Mouse (Mus musculus): ENCODE data around the gene Ankrd65. TPM values are rescaled to one million over a fixed set of nuclear protein-coding genes. Genes with fewer than 3 reads are reported as not detected.
"Not testable (repeated sequence)": the region's sequence is repeated elsewhere in the genome, so short reads cannot be mapped to it uniquely, and the experiment has no call there.

Gene Ankrd65
- polyA plus RNA-seq, 1 experiment: not detected

DNA sequence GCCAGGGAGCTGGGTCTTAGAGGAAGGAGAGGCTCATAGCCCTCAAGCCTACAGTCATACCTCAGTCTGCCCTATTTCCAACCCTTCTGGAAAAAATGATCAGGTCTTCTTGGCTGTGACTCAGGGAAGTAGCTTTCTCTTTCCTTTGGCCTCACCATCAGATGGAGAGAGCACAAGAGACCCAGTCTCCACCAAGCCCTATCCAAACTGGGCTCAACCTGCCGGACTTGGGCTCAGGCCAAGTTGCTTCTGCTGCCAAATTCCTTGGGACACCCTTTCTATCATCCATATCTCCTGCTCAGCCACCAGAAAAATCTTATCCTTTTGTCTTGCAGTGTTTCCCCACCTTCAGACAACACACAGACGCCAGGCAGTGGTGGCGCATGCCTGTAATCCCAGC, 14.4 kb upstream of the Ankrd65 start:
- no peak for TF ChIP-seq CTCF (IDR thresholded peaks at IDR 0.05; ENCODE audit: borderline replicate concordance, extremely low read depth, insufficient read depth, insufficient read length)
- TF ChIP-seq POLR2A (IDR thresholded peaks at IDR 0.05; ENCODE audit: borderline replicate concordance, extremely low read depth, insufficient read depth, insufficient read length, poor library complexity, severe bottlenecking): no peak
- no peak for DNase-seq (ENCODE audit: low read depth)

DNA sequence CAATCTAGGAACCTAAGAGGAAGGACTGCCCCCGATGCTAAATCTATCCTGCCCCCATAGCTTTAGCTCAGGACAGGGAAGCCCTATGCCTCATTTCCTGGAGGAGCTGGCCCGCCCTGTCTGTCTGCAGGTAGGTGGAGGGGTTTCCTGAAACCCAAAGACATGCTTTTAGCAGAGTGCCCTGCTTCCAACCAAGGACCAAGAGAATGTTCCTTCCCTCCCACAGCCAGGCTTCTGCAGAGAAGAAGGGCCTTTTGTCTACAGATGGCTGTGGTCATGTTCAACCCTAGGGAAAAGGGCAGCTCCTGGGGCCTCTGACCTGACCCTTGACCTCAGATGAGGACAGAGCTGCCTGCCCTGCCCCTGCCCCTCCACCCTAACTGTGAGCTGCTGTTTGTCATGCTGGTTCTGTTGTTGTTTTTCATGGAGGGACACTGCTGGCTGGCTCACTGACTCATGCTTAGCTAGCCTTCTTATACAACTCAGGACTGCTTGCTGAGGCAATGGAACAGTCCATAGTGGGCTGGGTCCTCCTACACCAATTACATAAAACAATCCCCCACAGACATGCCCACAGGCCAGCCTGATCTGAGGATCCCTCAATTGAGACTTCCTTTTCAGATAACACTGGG, 13.4 kb upstream of the Ankrd65 start:
- TF ChIP-seq CTCF (IDR thresholded peaks at IDR 0.05; ENCODE audit: borderline replicate concordance, extremely low read depth, insufficient read depth, insufficient read length) (no peak), POLR2A (IDR thresholded peaks at IDR 0.05; ENCODE audit: borderline replicate concordance, extremely low read depth, insufficient read depth, insufficient read length, poor library complexity, severe bottlenecking) (no peak)
- no peak for DNase-seq (ENCODE audit: low read depth)

DNA sequence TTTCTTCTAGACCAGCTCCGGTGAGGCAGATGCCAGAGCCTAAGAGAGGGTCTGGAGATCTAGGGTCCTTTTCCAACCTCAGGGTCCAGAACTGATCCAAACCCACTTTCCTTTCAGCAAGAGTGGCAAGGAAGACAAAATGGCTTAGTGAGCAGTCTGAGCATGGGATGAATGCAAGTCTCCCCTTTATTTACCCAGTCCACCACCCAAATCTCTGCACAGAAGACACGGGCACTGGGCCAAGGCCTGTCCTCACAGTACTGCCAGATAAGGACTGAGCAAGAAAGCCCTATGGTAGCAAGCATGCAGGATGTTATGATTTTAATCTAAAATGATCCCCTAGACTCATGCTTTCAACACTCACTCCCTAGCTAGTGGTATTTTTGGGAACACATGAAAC, 12.4 kb upstream of the Ankrd65 start:
- TF ChIP-seq CTCF (IDR thresholded peaks at IDR 0.05; ENCODE audit: borderline replicate concordance, extremely low read depth, insufficient read depth, insufficient read length) (no peak), POLR2A (IDR thresholded peaks at IDR 0.05; ENCODE audit: borderline replicate concordance, extremely low read depth, insufficient read depth, insufficient read length, poor library complexity, severe bottlenecking) (no peak)
- no peak for DNase-seq (ENCODE audit: low read depth)

DNA sequence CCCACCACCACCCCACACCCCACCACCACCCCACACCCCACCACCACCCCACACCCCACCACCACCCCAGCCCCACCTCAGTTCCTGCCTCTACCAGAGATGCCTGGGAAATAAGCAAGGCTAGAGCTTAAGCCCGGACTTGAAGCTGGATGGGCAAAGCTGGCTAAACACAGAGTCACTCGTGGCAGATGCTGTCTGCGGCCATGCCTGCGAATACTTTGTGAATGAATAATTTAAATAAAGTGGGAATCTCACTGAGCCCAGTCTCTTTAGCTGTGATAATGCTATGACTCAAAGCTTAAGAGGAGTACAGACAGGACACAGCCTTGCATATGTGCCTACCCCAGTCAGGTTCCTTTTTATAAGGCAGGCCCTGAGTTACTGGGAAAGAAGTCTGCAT, 10.7 kb upstream of the Ankrd65 start:
- DNase-seq (ENCODE audit: low read depth): no peak
- no peak for TF ChIP-seq CTCF (IDR thresholded peaks at IDR 0.05; ENCODE audit: borderline replicate concordance, extremely low read depth, insufficient read depth, insufficient read length)
- no peak for TF ChIP-seq POLR2A (IDR thresholded peaks at IDR 0.05; ENCODE audit: borderline replicate concordance, extremely low read depth, insufficient read depth, insufficient read length, poor library complexity, severe bottlenecking)

DNA sequence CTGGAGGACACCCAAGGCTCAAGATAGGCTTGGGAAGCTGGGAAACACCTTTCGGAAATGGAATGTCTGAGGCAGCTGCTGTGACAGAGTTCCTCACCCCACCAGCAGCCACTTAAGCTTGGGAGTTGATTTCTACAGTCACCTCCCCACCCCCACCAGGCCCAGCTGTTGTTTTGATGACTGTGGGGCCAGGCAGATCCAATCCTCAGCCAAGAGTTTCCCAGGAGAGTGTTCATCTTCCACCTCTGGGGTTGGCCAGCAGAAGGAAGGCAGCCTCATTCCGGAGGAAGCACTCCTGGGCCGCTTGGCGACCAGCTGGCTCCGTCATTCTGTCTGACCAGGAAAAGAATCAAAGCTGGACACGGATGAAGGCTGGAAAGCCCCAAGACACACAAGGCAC, 9.3 kb upstream of the Ankrd65 start:
- TF ChIP-seq POLR2A (IDR thresholded peaks at IDR 0.05; ENCODE audit: borderline replicate concordance, extremely low read depth, insufficient read depth, insufficient read length, poor library complexity, severe bottlenecking) (no peak), CTCF (IDR thresholded peaks at IDR 0.05; ENCODE audit: borderline replicate concordance, extremely low read depth, insufficient read depth, insufficient read length) (no peak)
- peak; percentile 32 for DNase-seq (ENCODE audit: low read depth)

DNA sequence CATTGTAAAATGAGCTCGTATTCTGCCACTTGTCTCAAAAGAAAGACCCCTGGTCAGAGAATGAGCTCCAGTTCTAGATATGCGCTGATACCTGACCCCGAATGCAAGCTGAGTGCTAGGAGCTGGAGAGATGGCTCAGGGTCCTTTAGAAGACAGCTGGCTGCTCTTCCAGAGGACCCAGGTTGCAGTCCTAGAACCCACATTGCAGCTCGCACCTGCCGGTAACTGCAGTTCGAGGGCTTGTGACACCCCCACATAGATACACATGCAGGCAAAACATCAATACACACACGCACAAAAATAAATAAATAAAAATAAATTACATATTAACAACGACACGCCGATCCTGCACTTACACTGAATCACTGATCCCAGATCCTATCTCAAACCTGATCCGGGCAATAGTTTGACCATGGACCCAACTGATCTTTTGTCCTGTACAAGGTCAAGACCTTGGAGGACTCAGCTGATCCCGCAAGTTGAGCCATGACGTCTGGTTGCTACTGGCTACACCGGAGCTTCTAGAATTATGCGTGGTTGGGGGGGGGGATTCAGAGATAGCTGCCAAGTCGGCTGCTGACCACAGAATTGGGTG, 6.7 kb upstream of the Ankrd65 start:
- no peak for DNase-seq (ENCODE audit: low read depth)
- TF ChIP-seq POLR2A (IDR thresholded peaks at IDR 0.05; ENCODE audit: borderline replicate concordance, extremely low read depth, insufficient read depth, insufficient read length, poor library complexity, severe bottlenecking) (no peak), CTCF (IDR thresholded peaks at IDR 0.05; ENCODE audit: borderline replicate concordance, extremely low read depth, insufficient read depth, insufficient read length) (no peak)

DNA sequence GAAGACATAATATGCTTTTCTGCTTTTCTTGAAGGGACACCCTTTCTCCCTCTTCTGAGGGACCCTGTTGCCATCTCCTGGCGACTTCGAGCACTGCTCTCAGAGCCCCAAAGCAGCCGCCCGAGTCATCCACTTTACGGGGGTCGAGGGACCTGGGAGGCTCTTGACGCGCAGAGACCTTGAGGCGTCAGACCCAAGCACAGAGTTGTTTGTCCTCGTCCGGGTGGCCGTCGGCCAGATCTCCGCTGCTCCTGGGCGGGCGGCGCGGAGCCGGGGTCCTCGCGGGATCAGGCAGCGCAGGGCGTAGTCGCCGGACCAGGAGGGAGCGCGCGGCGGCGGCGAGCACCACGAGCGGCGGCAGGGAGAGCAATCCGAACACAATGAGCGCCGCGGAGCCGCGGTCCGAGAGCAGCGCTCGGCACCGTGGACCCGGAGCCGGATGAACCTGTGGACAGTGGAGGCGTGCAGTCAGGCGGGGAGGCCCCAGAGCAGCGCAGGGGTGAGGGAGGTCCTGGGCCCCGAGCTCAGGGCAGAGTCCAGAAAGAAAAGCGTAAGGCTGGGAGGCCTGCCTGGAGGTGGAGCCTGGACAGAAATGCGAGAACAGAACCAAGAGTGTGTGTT, 6.0 kb upstream of the Ankrd65 start:
- TF ChIP-seq CTCF (IDR thresholded peaks at IDR 0.05; ENCODE audit: borderline replicate concordance, extremely low read depth, insufficient read depth, insufficient read length) (peak; percentile 71), POLR2A (IDR thresholded peaks at IDR 0.05; ENCODE audit: borderline replicate concordance, extremely low read depth, insufficient read depth, insufficient read length, poor library complexity, severe bottlenecking) (no peak; the same call in 1 of the 2 replicates)

DNA sequence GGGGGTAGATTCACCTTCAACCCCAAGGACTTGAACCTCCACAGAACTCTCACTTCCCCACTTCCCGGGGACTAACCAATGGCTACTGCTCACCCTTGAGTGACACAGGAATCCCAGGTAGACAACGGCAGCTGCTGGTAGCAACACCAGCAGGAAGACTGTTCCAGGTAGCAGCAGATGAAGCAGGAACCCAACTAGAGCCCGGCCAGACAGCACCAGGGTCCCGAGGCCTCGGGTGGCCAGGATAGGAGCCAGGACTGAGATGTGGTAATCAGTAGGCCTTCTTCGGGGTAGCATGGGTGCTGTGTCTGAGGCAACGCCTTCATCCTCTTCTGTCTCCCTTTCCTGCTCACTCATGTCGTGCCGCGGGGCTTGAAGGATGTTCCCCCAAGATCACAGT, 5.0 kb upstream of the Ankrd65 start:
- no peak for DNase-seq (ENCODE audit: low read depth)
- TF ChIP-seq CTCF (IDR thresholded peaks at IDR 0.05; ENCODE audit: borderline replicate concordance, extremely low read depth, insufficient read depth, insufficient read length): no peak
- no peak for TF ChIP-seq POLR2A (IDR thresholded peaks at IDR 0.05; ENCODE audit: borderline replicate concordance, extremely low read depth, insufficient read depth, insufficient read length, poor library complexity, severe bottlenecking)

More for the DNA sequence above, 6.0 kb upstream of the Ankrd65 start:
- DNase-seq (ENCODE audit: low read depth): peak; percentile 92

DNA sequence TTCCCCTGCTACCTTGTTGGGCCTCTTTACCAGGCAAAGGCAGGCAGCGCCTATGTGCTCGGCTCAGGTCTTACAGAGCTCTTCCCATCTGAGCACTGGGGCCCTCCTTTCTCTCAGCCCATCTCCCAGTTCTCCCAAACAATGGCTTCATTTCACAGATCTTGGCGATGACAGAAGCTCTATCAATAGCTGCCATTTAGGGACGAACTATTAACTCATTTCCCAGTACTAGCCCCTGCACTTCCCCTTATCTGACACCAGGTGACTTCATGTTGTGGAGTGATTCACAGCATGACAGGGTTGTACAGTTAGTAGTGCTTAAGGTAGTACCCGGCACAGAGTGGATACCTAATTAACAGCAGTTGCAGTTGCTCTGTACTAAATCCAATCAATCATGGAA, 4.4 kb upstream of the Ankrd65 start, which contains the start of gene Tmem88b:
Gene Tmem88b (minus strand): TSS at position 56 of the 400 bp plus-strand sequence.
- TF ChIP-seq CTCF (IDR thresholded peaks at IDR 0.05; ENCODE audit: borderline replicate concordance, extremely low read depth, insufficient read depth, insufficient read length): no peak; the same call in 1 of the 2 replicates
- no peak for TF ChIP-seq POLR2A (IDR thresholded peaks at IDR 0.05; ENCODE audit: borderline replicate concordance, extremely low read depth, insufficient read depth, insufficient read length, poor library complexity, severe bottlenecking)
- DNase-seq (ENCODE audit: low read depth): no peak

DNA sequence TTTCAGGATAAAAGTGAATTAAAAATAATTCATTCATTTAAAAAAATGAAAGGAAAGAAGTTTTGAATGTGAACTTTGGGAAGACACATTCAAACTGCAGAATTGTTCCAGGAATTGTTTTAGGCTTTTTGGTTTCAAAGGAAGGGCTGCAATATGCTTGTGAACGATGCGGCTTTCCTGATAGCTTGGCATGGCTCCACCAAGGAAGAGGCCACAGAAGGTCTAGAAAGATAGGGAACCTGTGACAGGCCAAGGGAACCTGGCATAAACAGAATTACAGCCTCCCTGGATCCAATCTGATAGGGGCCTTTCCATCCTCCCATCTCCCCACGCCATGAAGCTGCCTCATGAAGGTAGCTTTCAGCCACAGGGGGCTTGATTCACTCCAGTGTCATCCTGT, 1.9 kb upstream of the Ankrd65 start:
- TF ChIP-seq CTCF (IDR thresholded peaks at IDR 0.05; ENCODE audit: borderline replicate concordance, extremely low read depth, insufficient read depth, insufficient read length) (no peak), POLR2A (IDR thresholded peaks at IDR 0.05; ENCODE audit: borderline replicate concordance, extremely low read depth, insufficient read depth, insufficient read length, poor library complexity, severe bottlenecking) (no peak)
- DNase-seq (ENCODE audit: low read depth): no peak

DNA sequence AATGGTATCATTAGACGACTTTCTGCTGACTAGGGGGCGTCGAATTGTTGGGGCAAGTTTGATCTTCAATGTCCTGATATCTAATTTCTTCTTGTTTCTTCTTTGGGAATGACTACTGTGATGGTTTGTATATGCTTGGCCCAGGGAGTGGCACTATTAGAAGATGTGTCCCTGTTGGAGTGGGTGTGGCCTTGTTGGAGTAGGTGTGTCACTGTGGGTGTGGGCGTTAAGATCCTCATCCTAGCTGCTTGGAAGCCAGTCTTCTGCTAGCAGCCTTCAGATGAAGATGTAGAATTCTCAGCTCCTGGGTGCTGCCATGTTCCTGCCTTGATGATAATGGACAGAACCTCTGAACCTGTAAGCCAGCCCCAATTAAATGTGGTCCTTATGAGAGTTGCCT, 1.4 kb upstream of the Ankrd65 start:
- not testable (repeated sequence) for DNase-seq (ENCODE audit: low read depth)

DNA sequence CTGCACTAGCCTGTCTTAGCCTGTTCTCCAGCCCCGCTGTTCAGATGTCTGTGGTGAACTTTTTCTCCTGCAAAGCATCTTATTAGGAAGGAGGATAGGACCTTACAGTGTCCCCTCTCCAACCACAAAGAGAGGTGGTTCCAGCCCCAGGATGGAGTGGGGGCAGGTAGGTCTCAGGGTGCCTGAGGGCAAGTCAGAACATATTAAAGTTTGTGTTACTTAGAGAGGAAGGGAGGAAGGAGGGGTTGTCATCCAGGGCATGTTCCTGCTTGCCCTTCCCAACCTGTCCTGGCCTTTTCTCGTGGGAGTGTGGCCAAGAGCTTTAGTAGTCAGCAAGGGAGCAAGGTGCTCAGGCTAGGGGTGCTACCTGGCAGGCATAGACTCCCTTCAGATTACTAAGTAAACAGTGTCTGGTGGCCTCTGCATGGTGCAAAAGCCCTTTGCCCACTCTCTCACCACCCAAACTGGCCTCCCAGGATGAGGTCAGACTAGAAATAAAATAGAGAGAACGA, 467 bp downstream of the Ankrd65 start:
- no peak for TF ChIP-seq CTCF (IDR thresholded peaks at IDR 0.05; ENCODE audit: borderline replicate concordance, extremely low read depth, insufficient read depth, insufficient read length)
- TF ChIP-seq POLR2A (IDR thresholded peaks at IDR 0.05; ENCODE audit: borderline replicate concordance, extremely low read depth, insufficient read depth, insufficient read length, poor library complexity, severe bottlenecking): no peak

More for the DNA sequence above, 467 bp downstream of the Ankrd65 start:
- no peak for DNase-seq (ENCODE audit: low read depth)
